Mouse (Mus musculus): ENCODE measurements around the gene Dmac2. TPM values are rescaled to one million over a fixed set of nuclear protein-coding genes. Genes with fewer than 3 reads are reported as not detected.

Gene Dmac2
- polyA plus RNA-seq, 1 experiment, result 38.9 TPM

DNA sequence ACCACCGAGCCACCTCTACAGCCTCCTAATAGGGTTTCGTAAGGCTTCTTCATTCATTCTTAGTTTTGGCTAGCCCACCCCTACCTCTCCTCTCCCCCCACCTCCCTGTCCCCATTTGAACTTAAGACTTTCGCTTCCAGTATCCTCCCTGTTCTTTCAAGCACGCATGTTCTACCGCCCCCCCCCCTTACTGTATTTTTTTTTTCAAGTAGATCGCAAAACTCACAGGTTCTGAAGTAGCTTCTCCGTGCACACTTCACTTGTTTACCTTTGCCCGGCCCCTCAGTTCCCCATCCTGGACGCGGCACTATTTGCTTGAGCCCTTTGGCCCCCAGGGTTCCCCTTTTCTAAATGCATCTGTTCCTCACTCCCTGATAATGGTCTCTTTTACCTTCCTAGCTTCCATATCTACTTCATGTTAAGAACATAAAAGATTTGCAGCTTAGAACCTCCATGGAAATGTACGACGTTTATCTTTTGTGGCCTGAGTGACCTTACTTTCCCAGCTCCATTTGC, 33.1 kb downstream of the Dmac2 start:
- DNase-seq (ENCODE audit: low spot score), result no peak

DNA sequence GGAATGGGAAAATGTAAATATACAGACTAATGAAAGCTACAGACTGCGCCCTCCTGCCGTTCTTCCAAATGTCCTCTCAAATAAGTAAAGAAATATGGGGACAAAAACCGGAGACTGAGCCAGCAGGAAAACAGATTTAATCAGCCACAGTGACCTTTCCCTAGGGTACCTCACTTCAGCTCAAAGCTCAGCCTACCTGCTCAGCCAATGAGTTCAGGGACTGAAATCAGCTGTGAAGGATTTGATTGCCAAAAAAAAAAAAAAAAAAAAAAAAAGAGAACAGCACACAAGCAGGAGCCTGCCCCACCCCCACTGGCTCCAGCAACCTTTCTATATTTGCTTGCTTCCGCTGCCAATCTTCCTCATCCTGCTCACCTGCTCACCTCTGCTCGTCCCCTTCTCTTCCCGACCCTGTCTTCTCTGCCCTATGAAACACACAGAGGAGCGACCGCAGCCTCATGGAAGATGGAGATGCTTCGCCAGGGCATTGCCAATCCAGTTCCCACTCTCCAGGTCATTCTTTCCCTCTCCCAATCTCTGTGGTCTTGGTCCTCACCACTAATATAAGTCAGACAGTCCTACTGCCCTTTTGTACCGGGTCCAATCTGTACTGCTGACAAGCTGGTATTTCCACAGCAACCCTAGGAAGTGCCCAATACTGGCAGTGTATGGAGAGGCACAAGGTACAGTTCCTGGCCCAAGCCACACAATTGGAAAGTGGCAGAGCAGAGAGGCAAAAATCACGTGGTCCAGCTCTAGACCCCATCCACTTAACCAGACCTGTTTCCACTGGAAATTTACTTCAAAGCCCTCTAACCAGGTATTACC, 36.6 kb downstream of the Dmac2 start:
- DNase-seq (ENCODE audit: low spot score), result no peak

DNA sequence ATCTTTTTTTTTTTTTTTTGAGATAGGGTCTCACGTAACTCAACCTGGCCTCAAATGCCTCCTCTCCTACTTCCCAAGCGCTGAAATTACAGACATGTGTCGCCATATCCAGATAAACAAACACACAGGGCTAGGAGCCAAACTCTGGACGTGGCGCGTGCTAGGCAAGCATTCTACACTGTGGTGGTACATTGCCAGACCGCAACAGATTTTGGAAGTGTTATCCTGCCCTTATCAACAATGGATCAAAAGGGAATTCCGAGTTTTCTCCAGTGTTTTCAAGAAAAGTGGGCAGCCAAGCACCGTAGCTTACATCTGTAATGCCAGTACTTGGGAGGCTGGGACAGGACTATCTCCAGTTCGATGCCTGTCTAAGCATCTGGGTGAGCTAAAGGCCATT, 38.6 kb downstream of the Dmac2 start:
- DNase-seq (ENCODE audit: low spot score), result no peak

DNA sequence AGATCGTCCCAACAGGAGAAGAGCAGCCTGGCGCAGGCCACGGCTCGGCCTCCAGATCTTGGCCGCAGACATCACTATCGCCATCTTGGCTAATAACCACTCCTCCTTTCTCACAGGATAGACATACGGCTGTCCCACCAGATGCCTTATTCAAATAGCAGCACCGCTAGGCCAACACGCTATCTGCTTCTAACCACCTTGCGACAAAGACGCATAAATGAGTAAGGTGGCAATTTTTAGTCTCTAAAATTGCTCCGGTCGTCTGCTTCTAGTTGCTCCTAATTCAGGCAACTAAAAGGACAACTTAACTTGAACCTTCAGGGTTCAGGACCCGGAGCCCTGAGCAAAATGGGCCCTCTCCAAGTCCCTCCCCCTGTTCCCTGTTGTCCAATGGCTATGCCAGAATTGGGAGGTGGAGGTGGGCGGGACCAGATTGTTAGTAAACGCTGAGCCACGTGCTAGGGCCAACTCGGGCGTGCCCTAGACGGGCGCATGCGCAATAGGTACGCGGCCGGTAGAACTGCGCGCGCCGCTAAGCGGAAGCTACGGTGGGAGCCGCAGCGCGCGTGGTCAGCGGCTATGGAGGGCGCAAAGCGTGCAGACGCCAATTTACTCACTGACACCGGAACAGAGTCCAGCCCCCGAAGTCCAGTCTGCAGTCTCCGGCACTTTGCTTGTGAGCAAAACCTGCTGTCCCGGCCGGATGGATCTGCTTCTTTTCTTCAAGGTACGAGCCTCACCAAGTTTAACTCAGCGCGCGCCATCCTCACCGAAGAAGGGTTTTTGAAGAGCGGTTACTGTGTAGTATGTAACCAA, 39.7 kb downstream of the Dmac2 start, which contains the start of the genes Bckdha and Exosc5:
Gene Bckdha (minus strand): TSS at position 325 of the 816 bp plus-strand sequence.
Gene Exosc5 (plus strand): TSS at position 508 of the 816 bp plus-strand sequence.
- peak; percentile 92 for DNase-seq (ENCODE audit: low spot score)

DNA sequence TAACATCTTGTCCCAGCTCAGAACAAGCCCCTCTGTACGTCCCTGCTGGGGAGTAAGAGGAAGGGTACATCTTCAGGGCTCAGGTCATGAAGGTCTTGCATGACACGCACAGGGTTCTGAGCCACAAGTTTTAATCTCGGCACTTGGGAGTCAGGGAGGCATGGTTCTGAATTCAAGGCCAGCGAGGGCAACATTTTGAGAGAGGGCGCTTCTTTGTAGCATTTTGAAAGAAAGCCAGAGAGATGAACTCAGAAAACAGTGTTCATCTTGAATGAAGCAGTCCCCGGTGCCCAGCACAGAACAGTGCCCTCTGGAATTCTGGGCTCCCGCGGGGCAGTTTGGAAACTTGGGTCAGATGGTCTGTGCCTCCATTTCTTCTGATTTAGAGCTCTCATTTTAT, 47.2 kb downstream of the Dmac2 start:
- DNase-seq (ENCODE audit: low spot score), result no peak

DNA sequence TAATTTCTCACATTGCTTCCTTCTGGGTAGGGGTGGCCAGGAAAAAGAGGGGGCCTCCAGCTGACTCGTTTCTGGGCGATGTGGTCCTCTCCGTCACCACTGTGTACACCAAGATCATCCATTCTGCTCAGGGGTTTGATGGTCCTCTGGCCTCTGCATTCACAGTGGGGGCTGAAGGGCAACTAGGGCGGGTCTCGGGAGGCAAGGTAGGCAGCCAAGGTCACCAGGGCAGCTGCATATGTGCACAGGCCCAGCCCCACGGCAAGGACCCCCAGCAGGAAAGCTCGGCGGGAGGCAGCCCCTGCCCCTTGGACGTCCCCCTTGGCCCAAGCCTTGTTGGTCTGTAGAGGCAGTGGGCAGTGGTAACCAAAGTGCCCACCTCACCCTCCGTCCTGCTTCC, 49.9 kb downstream of the Dmac2 start:
- DNase-seq (ENCODE audit: low spot score), result no peak

DNA sequence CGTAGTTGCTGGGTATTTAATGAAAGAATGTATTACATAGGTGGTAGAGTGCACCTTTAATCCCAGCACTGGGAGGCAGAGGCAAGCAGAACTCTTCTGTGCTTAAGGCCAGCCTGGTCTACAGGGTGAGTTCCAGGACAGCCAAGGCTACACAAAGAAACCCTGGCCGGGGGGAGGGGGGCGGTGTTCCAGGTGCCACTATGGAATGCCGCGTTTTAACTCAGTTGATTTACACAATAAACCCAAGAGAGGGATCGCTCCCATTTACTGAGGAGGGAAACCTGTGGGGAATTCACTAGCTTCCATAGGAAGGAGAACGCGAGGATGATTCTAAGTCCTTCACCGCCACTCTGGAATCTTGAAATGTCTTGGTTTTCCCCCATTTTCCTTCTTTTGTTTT, 50.4 kb downstream of the Dmac2 start:
- DNase-seq (ENCODE audit: low spot score), result no peak

DNA sequence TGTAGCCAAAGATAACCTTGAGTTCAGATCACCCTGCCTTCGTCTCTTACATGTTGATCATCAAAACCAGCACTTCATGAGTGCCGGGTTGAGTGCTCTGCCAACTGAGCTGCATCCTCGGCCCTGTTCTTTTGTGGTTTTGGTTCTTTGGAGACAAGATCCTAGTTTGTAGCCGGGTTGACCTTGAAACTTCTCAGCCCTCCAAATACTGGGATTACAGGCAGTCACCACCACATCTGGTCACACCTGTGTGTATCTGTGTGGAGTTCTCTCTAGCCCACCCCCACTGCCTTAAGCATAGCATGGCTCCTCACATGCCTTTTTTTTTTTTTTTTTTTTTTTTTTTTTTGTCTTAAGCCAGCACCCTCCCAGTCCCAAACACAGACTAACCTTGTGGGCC, 50.9 kb downstream of the Dmac2 start:
- DNase-seq (ENCODE audit: low spot score), result no peak

DNA sequence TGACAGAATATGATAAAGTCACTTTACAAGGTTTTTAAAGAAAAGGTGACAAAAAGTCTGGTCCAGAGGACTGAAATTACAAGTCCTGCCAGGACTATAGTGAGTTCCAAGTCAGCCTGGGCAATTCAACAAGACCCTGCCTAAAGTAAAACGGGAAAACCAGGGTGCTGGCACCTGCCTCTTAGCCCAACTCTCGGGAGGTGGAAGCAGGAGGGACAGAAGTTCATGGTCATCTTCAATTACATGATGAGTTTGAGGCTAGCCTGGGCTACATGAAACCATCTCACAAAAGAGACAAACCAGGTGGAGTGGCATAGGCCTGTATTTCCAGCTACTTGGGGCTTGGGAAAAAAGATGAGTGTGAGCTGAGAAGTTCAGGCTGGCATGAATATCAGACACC, 52.5 kb downstream of the Dmac2 start:
- no peak for DNase-seq (ENCODE audit: low spot score)

DNA sequence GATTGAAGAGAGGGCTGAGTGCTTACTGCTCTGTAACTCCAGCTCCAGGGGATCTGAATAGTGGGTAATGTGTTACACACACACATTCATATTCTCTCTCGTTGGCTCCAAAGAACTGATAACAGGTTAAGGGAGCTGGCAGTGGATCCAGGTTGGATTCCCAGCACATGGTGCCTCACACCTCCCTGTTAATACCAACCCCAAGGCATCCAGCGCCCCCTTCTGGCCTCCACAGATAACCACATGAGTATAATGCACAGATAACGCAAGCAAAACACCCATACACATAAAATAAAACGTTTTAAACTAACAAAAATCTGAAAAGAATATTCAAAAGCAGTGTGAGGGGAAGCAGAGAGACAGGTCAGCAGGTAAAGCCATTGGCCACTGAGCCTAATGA, 53.2 kb downstream of the Dmac2 start:
- DNase-seq (ENCODE audit: low spot score), result no peak

DNA sequence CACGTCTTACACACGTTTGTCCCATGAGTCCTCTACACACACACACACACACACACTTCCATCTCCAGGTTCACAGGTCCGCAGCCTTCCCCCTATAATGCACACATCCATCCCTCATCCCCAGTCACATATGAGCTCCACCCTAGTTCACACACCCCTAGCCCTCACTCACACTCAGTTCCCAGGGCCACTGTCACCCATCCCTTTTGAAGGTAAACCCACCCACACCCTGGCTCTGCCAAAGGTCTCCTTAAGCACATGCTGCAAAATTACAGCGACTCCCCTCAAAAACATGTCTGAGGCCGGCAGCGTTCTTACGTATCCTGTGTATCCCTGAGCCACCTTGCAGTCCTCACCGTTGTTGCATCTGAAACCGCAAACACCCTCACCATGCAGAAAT, 55.1 kb downstream of the Dmac2 start:
- no peak for DNase-seq (ENCODE audit: low spot score)

DNA sequence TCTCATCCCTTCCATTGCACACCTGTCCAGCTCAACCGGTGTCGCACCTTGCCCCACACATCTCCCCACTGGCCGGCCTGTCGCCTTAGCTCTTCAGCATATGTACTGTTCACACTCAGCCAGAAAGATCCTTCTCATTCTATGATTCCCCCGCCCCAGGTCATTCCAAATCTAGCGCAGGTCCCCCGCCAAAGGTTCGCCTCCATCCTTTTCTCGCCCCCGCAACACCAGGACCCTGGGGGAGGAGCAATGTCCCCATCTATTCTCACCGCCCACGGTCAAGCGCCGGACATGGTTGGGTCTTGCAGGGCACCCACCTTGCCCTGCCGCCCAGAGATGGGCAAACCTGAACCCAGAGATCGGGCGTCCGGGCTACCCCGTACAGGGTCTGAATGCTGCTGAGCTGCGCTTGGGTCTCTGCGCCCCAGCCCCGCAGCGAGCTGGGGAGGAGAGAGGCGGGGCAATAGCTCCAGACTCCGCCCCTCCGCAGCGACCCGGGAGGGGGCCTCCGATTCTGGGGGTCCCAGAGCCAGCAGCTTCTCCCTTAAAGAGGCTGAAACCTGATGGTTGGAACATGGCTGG, 55.6 kb downstream of the Dmac2 start, which contains the start of gene Tmem91:
Gene Tmem91 (minus strand): TSS at position 448 of the 582 bp plus-strand sequence.
- DNase-seq (ENCODE audit: low spot score), result no peak

Other genes with a start within 250 kb of the Dmac2 start
- not detected in 2 replicates for gene Cnfn, start 249.7 kb upstream of the Dmac2 start, polyA plus RNA-seq (2012; rRNA removed)
- 24.8 and 25.1 TPM in 2 replicates for gene Lipe, start 220.7 kb upstream of the Dmac2 start, polyA plus RNA-seq (2012; rRNA removed)
- 0.08 and 0.16 TPM in 2 replicates for gene Cxcl17, start 206.5 kb upstream of the Dmac2 start, polyA plus RNA-seq (2012; rRNA removed)
- 7.9 and 8.5 TPM in 2 replicates for gene Ceacam1, start 141.8 kb upstream of the Dmac2 start, polyA plus RNA-seq (2012; rRNA removed)
- gene Ceacam2, start 79.6 kb upstream of the Dmac2 start, polyA plus RNA-seq (2012; rRNA removed), result 0.39 and 0.77 TPM in 2 replicates
- not detected in 2 replicates for gene Erich4, start 3.5 kb upstream of the Dmac2 start, polyA plus RNA-seq (2012; rRNA removed)
- 13.2 and 14.1 TPM in 2 replicates for gene B3gnt8, start 7.2 kb downstream of the Dmac2 start, polyA plus RNA-seq (2012; rRNA removed)
- 90.1 and 102 TPM in 2 replicates for gene Bckdha, start 39.6 kb downstream of the Dmac2 start, polyA plus RNA-seq (2012; rRNA removed)
- 50.4 and 64.6 TPM in 2 replicates for gene Exosc5, start 39.8 kb downstream of the Dmac2 start, polyA plus RNA-seq (2012; rRNA removed)
- gene Tmem91, start 55.8 kb downstream of the Dmac2 start, polyA plus RNA-seq (2012; rRNA removed), result 1.1 and 1.3 TPM in 2 replicates
- gene B9d2, start 61.4 kb downstream of the Dmac2 start, polyA plus RNA-seq (2012; rRNA removed), result 25.6 TPM in 2 replicates
- gene Tgfb1, start 67.6 kb downstream of the Dmac2 start, polyA plus RNA-seq (2012; rRNA removed), result 16.2 and 27.6 TPM in 2 replicates
- 42.4 and 49.7 TPM in 2 replicates for gene Ccdc97, start 99.7 kb downstream of the Dmac2 start, polyA plus RNA-seq (2012; rRNA removed)
- gene Hnrnpul1, start 135.3 kb downstream of the Dmac2 start, polyA plus RNA-seq (2012; rRNA removed), result 18.9 and 44.9 TPM in 2 replicates
- gene Axl, start 169.3 kb downstream of the Dmac2 start, polyA plus RNA-seq (2012; rRNA removed), result 92.8 and 117 TPM in 2 replicates
- 28.4 and 30.1 TPM in 2 replicates for gene Cyp2s1, start 197.5 kb downstream of the Dmac2 start, polyA plus RNA-seq (2012; rRNA removed)